ENCODE assay signal across 11 mouse cellular contexts in genomic region chr19:53786836-53787235, GRCm38 (mm10).
DNase-seq lines count a peak whose midpoint lies in the region; ATAC-seq and TF ChIP-seq lines count a peak whose summit lies in the region.
"Had no signal": no experiment of that assay in that cellular context is flagged by ENCODE, and none has a peak within 500 bp of the region (broad histone marks: within the 10 kb centered on the region; RNA-seq: fewer than 3 reads in every experiment).

No protein-coding gene starts in this region.

- no peaks in the 10 kb centered on the region for H3K36me3 ChIP-seq in embryonic facial prominence, embryonic 11.5 days (replicated peaks; ENCODE audit: control insufficient read depth, insufficient read depth, low read depth, low read length)
- H3K36me3 ChIP-seq in embryonic facial prominence, embryonic 10.5 days (replicated peaks): no peaks in the 10 kb centered on the region
- H3K36me3 ChIP-seq in heart, embryonic 15.5 days: no peaks in the 10 kb centered on the region
- H3K36me3 ChIP-seq in heart, embryonic 12.5 days: peaks cover 3% of the 10 kb centered on the region; the same call in 1 of the 2 replicates
- no peaks in the 10 kb centered on the region for H3K36me3 ChIP-seq in limb, embryonic 15.5 days

- ATAC-seq in embryonic facial prominence, embryonic 11.5 days (replicated peaks; ENCODE audit: insufficient number of reproducible peaks, low FRiP score, low TSS enrichment, low read depth): no peak
- no peak for ATAC-seq in heart, embryonic 15.5 days (replicated peaks; ENCODE audit: insufficient number of reproducible peaks, insufficient read depth, low FRiP score, low read depth)
- no peak for ATAC-seq in heart, embryonic 12.5 days (ENCODE audit: insufficient number of reproducible peaks, low FRiP score)
- no peak for ATAC-seq in limb, embryonic 15.5 days (ENCODE audit: insufficient number of reproducible peaks, low FRiP score, low TSS enrichment, low read depth)

- no peak overlapping the region for H3K4me2 ChIP-seq in embryonic facial prominence, embryonic 11.5 days (ENCODE audit: low read depth, low read length)
- H3K4me2 ChIP-seq in heart, embryonic 15.5 days: no peak overlapping the region
- no peak overlapping the region for H3K4me2 ChIP-seq in heart, embryonic 12.5 days
- H3K4me2 ChIP-seq in limb, embryonic 15.5 days: no peak overlapping the region

- H3K4me3 ChIP-seq in embryonic facial prominence, embryonic 11.5 days (ENCODE audit: low read depth, low read length): no peak overlapping the region
- H3K4me3 ChIP-seq in embryonic facial prominence, embryonic 10.5 days: no peak overlapping the region
- no peak overlapping the region for H3K4me3 ChIP-seq in heart, embryonic 15.5 days
- no peak overlapping the region for H3K4me3 ChIP-seq in heart, embryonic 12.5 days
- no peak overlapping the region for H3K4me3 ChIP-seq in left cerebral cortex, adult 2 months
- H3K4me3 ChIP-seq in limb, embryonic 15.5 days: no peak overlapping the region
- H3K4me3 ChIP-seq: myocyte had no signal

- H3K27me3 ChIP-seq in embryonic facial prominence, embryonic 11.5 days (ENCODE audit: control insufficient read depth, insufficient read depth, low read length): no peaks in the 10 kb centered on the region
- H3K27me3 ChIP-seq in embryonic facial prominence, embryonic 10.5 days (replicated peaks; ENCODE audit: low read depth, poor library complexity, severe bottlenecking): no peaks in the 10 kb centered on the region; the same call in 1 of the 2 replicates
- no peaks in the 10 kb centered on the region for H3K27me3 ChIP-seq in heart, embryonic 15.5 days
- H3K27me3 ChIP-seq in heart, embryonic 12.5 days (replicated peaks): no peaks in the 10 kb centered on the region
- no peaks in the 10 kb centered on the region for H3K27me3 ChIP-seq in limb, embryonic 15.5 days

- peaks cover 3% of the 10 kb centered on the region for H3K4me1 ChIP-seq in embryonic facial prominence, embryonic 11.5 days (ENCODE audit: control insufficient read depth, insufficient read depth, low read length)
- H3K4me1 ChIP-seq in embryonic facial prominence, embryonic 10.5 days: peaks cover 16% of the 10 kb centered on the region
- peaks cover 67% of the 10 kb centered on the region for H3K4me1 ChIP-seq in heart, embryonic 15.5 days (replicated peaks)
- H3K4me1 ChIP-seq in heart, embryonic 12.5 days (replicated peaks): peaks cover 70% of the 10 kb centered on the region
- peaks cover 22% of the 10 kb centered on the region for H3K4me1 ChIP-seq in limb, embryonic 15.5 days

- DNase-seq in embryonic facial prominence, embryonic 11.5 days (ENCODE audit: low spot score): peak; percentile 50
- no peak for DNase-seq in embryonic facial prominence, embryonic 10.5 days (ENCODE audit: low spot score)
- no peak for DNase-seq in left cerebral cortex, adult 2 months (ENCODE audit: extremely low spot score in 1 of 2, low spot score in 2 of 2)
- no peak for DNase-seq in left cerebral cortex, adult 18-20 months (ENCODE audit: low spot score in 2 of 2)
- no peak for DNase-seq in adrenal gland, adult (ENCODE audit: inconsistent age in 2 of 2, low spot score in 1 of 2)
- DNase-seq: cerebellum, adult 18-20 months; liver had no signal

- 61% methylated on average over 5 of the region's 5 CpGs for WGBS in embryonic facial prominence, embryonic 11.5 days
- 74% methylated on average over 5 of the region's 5 CpGs for WGBS in embryonic facial prominence, embryonic 10.5 days
- WGBS in heart, embryonic 15.5 days: 71% methylated on average over 5 of the region's 5 CpGs
- 76% methylated on average over 5 of the region's 5 CpGs for WGBS in heart, embryonic 12.5 days
- 20% methylated on average over 5 of the region's 5 CpGs for WGBS in limb, embryonic 15.5 days

- intact Hi-C loops in left cerebral cortex, adult 2 months (cut with DNase I): no loop called here

- H3K9ac ChIP-seq in embryonic facial prominence, embryonic 11.5 days (replicated peaks; ENCODE audit: low read length): no peak overlapping the region
- no peak overlapping the region for H3K9ac ChIP-seq in heart, embryonic 15.5 days
- no peak overlapping the region for H3K9ac ChIP-seq in heart, embryonic 12.5 days
- H3K9ac ChIP-seq in limb, embryonic 15.5 days: no peak overlapping the region

- no peak for TF ChIP-seq CTCF in left cerebral cortex, adult 2 months (IDR thresholded peaks at IDR 0.05)

- no peak overlapping the region for H3K27ac ChIP-seq in embryonic facial prominence, embryonic 11.5 days (replicated peaks; ENCODE audit: low read depth, low read length)
- no peak overlapping the region; the same call in 1 of the 2 replicates for H3K27ac ChIP-seq in embryonic facial prominence, embryonic 10.5 days (replicated peaks)
- peak overlapping the region; percentile 59 for H3K27ac ChIP-seq in heart, embryonic 15.5 days
- no peak overlapping the region; the same call in 1 of the 2 replicates for H3K27ac ChIP-seq in heart, embryonic 12.5 days (ENCODE audit: poor library complexity, severe bottlenecking)
- H3K27ac ChIP-seq in left cerebral cortex, adult 2 months: peak overlapping the region; percentile 28; the same call in 1 of the 2 replicates
- H3K27ac ChIP-seq in limb, embryonic 15.5 days: peak overlapping the region; percentile 14

- H3K9me3 ChIP-seq in embryonic facial prominence, embryonic 11.5 days (replicated peaks; ENCODE audit: control insufficient read depth, low read length): no peaks in the 10 kb centered on the region
- H3K9me3 ChIP-seq in embryonic facial prominence, embryonic 10.5 days: no peaks in the 10 kb centered on the region
- no peaks in the 10 kb centered on the region for H3K9me3 ChIP-seq in heart, embryonic 15.5 days (replicated peaks)
- no peaks in the 10 kb centered on the region for H3K9me3 ChIP-seq in heart, embryonic 12.5 days (replicated peaks)
- H3K9me3 ChIP-seq in limb, embryonic 15.5 days: no peaks in the 10 kb centered on the region

Comparison
In these comparisons a context has a peak if more than half of its experiments do, and no peak if none do; other contexts are left out.
1. H3K27ac ChIP-seq: peak in heart, embryonic 15.5 days (single experiment), left cerebral cortex, adult 2 months (single experiment) and limb, embryonic 15.5 days (single experiment); none in embryonic facial prominence, embryonic 11.5 days (single experiment), embryonic facial prominence, embryonic 10.5 days (single experiment) and heart, embryonic 12.5 days (single experiment).